Mouse (Mus musculus) liver, adult 2 months (tissue): Measurements from ENCODE around the gene Nmt1. TPM values are rescaled to one million over a fixed set of nuclear protein-coding genes. Genes with fewer than 3 reads are reported as not detected.

Source experiments
- DNase-seq: peaks from one replicate; pipeline ENCODE4 v3.0.0-alpha.2; 2011; ENCODE audit warnings: low read depth, low spot score; ENCODE audit errors: extremely low read depth
- H3K27ac ChIP-seq: fragments of 200-500 bp; replicated peaks from 2 replicates; pipeline ENCODE4 v1.5.1; 2012; ENCODE audit warnings: low read depth, mild to moderate bottlenecking, control low read depth, inconsistent platforms, low read length; ENCODE audit not compliant: insufficient read depth
- H3K27me3 ChIP-seq: fragments of 200-500 bp; 2 replicates; pipeline ENCODE4 v1.6.1; 2012; ENCODE audit warnings: mild to moderate bottlenecking, moderate library complexity, low read length, inconsistent platforms; ENCODE audit not compliant: control insufficient read depth, insufficient read depth
- H3K36me3 ChIP-seq: fragments of 200-500 bp; 2 replicates; pipeline ENCODE4 v1.6.1; 2012; ENCODE audit warnings: low read length, inconsistent platforms; ENCODE audit not compliant: control insufficient read depth, insufficient read depth
- H3K4me1 ChIP-seq: fragments of 200-500 bp; 2 replicates; pipeline ENCODE4 v1.6.1; 2011; ENCODE audit warnings: low read length; ENCODE audit not compliant: control insufficient read depth, insufficient read depth
- H3K4me3 ChIP-seq: fragments of 200-500 bp; 2 replicates; pipeline ENCODE4 v1.5.1; 2011; ENCODE audit warnings: low read depth, mild to moderate bottlenecking, control low read depth, low read length, moderate library complexity; ENCODE audit not compliant: insufficient read depth
- H3K79me2 ChIP-seq: fragments of 200-500 bp; 2 replicates; pipeline ENCODE4 v1.6.1; 2012; ENCODE audit warnings: inconsistent platforms, mild to moderate bottlenecking, low read length, moderate library complexity; ENCODE audit not compliant: control insufficient read depth, insufficient read depth
- H3K9ac ChIP-seq: fragments of 200-500 bp; 2 replicates; pipeline ENCODE4 v1.6.1; 2012; ENCODE audit warnings: low read depth, mild to moderate bottlenecking, control low read depth, inconsistent platforms, low read length
- CTCF ChIP-seq: fragments of 200-500 bp; IDR thresholded peaks from 2 replicates; pipeline ENCODE4 v1.5.1; 2011; ENCODE audit warnings: low read depth, low read length, control low read depth
- POLR2A ChIP-seq: fragments of 200-500 bp; IDR thresholded peaks from 2 replicates; pipeline ENCODE4 v1.6.1; 2011; ENCODE audit warnings: low read length, control low read depth; ENCODE audit not compliant: insufficient read depth; ENCODE audit errors: extremely low read depth
- WGBS: fragments of 180-500 bp; shearing (Covaris S2); methylation state at CpG from one replicate; pipeline ENCODE4 v1.1.7; 2018; 5-methylcytosine and 5-hydroxymethylcytosine counted together
- polyA plus RNA-seq: library from polyadenylated mRNA; depleted of rRNA; stranded (reverse); fragments of >200 nt; gene quantifications from 2 replicates; pipeline ENCODE4 v1.2.3, GENCODE M21; 2012
- total RNA-seq: library from RNA; depleted of rRNA; stranded (reverse); fragments of >200 nt; gene quantifications from 2 replicates; pipeline ENCODE4 v1.2.3, GENCODE M21; 2014

The Nmt1 gene
- total and polyA plus RNA-seq, 2 experiments, result 16.8 to 34.1 TPM

DNA sequence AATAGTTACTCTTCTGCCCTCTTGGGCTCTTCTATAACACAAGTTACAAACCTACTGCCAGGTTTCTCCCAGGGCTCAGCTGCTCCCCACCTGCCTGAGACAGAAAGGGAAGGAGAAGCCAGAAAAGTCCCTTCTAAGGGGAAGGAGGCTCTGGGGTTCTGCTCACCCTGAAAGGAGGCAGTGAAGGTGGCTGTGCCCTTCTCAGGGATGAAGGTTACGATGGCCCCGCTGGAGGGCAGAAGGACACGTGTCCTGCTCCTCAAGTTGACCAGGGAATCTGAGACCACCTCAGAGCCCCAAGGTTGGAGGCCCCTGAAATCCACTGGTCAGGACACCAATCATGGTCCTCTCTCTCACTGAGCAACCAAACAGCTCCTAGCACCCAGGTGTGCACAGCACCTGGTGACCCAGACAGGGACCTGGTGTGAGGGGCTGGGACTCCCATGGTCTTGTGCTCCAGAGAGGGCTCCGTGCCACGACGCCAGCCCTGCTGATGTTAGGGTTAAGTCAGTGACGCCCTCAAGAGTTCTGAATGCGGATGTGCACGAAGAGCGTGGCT is 42.4 kb downstream of the Nmt1 start:
- H3K9ac ChIP-seq, result no peak overlapping the region
- DNase-seq, result no peak
- H3K79me2 ChIP-seq, result no peaks in the 10 kb centered on the region
- TF ChIP-seq CTCF, result no peak
- TF ChIP-seq POLR2A, result no peak
- no peak overlapping the region for H3K4me3 ChIP-seq
- WGBS, result 97% methylated on average over 10 of the region's 10 CpGs
- H3K4me1 ChIP-seq, result peaks cover 7% of the 10 kb centered on the region; the same call in 1 of the 2 replicates
- H3K27me3 ChIP-seq, result no peaks in the 10 kb centered on the region
- H3K27ac ChIP-seq, result no peak overlapping the region
- H3K36me3 ChIP-seq, result peaks cover 24% of the 10 kb centered on the region

DNA sequence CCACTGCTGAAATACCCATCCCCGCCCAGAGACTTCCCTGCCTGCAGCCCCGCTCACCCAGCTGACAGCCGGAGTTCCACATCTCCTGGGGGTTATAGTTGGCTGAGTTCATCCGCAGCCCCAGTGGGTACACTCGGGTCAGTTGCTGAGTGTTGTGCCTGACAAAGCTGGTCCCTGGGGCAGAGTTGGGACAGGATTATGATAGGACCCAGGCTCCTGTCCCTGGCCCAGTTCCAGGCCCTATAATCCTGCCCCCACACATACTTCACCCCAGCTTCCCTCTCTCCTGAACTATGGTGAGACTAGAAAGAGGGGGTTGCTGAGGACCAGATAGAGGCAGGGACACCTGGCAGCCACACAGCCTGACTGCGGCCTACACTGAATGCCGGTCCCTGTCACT is 45.7 kb downstream of the Nmt1 start:
- Histone ChIP-seq H3K9ac (no peak overlapping the region), H3K36me3 (peaks cover 3% of the 10 kb centered on the region; the same call in 1 of the 2 replicates), H3K27ac (no peak overlapping the region), H3K27me3 (no peaks in the 10 kb centered on the region), H3K79me2 (no peaks in the 10 kb centered on the region), H3K4me3 (no peak overlapping the region), H3K4me1 (no peaks in the 10 kb centered on the region)
- WGBS, result 96% methylated on average over 7 of the region's 7 CpGs
- no peak for DNase-seq
- TF ChIP-seq POLR2A, result no peak
- TF ChIP-seq CTCF, result no peak

DNA sequence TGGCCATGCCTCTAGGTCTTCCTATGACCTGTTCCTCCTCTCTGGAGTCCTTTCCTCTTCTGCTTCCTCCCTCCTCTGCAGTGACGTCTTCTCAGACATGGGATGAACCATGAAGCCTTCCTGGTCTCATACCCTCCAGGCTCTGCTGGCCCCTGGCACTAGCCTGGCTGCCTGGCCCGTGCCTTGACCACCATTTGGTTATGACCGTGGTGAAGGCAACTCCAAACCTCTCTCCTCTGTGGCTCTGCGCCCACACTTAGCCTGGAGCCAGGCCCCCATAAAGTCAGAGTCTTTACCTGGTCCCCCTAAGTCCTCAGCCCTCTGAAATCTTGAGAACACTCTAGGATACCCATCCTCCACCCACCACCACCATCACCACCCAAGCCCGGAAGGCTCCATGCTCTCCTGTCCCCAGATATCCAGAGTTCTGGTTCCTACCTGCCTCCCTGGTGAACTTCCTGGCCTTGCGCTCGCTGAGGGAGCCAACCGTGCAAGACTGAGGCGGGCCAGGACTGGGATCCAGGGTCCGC is 46.2 kb downstream of the Nmt1 start:
- no peak overlapping the region for H3K4me3 ChIP-seq
- no peaks in the 10 kb centered on the region for H3K36me3 ChIP-seq
- H3K27ac ChIP-seq, result no peak overlapping the region
- no peaks in the 10 kb centered on the region for H3K79me2 ChIP-seq
- H3K9ac ChIP-seq, result no peak overlapping the region
- no peaks in the 10 kb centered on the region for H3K27me3 ChIP-seq
- no peak for TF ChIP-seq POLR2A
- TF ChIP-seq CTCF, result no peak
- WGBS, result 84% methylated on average over 10 of the region's 10 CpGs
- H3K4me1 ChIP-seq, result no peaks in the 10 kb centered on the region
- no peak for DNase-seq

DNA sequence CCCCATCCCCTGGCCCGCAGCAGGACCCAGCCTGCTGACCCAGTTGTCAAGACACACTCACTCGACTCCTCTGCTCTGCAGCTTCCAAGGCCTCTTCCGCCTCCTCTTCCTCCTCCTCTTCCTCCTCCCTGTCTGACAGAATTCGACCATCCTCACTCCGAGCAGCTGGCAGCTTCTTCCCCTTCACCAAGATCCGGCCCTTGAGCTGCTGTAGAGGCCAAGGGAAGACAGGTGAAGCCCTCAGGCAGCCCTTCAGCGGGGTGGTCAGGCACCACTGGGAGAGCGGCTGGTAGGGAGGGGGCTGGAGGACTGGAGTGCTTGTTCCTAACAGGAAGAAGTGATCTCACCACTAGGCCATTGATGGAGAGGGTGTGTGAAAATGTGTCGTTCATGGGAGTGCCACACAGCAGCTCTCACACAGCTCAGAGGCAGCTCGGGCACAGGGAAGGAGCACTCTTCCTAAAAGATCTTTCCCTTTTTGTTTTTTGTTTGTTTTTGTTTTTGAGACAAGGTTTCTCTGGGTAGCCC is 46.9 kb downstream of the Nmt1 start:
- Histone ChIP-seq H3K27me3 (no peaks in the 10 kb centered on the region), H3K4me1 (no peaks in the 10 kb centered on the region), H3K27ac (no peak overlapping the region), H3K9ac (no peak overlapping the region), H3K4me3 (no peak overlapping the region), H3K79me2 (no peaks in the 10 kb centered on the region), H3K36me3 (no peaks in the 10 kb centered on the region)
- TF ChIP-seq CTCF (no peak), POLR2A (no peak)
- WGBS, result 48% methylated on average over 10 of the region's 10 CpGs
- DNase-seq, result no peak

DNA sequence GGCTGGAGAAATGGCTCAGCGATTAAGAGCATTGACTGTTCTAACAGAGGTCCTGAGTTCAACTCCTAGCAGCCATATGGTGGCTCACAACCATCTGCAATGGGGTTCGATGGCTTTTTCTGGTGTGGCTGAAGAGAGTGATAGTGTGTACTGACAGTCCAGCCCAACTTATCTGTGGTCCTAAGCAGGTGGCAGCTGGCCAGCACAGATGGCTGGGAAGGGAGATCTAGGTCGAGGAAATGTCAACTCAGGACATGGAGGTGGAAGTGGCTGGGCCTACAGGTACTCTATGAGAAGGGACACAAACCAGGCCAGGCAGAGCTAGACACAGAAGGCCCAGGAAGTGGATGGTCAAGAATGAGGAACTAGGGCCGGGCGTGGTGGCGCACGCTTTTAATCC is 48.0 kb downstream of the Nmt1 start:
- TF ChIP-seq POLR2A (no peak), CTCF (no peak)

DNA sequence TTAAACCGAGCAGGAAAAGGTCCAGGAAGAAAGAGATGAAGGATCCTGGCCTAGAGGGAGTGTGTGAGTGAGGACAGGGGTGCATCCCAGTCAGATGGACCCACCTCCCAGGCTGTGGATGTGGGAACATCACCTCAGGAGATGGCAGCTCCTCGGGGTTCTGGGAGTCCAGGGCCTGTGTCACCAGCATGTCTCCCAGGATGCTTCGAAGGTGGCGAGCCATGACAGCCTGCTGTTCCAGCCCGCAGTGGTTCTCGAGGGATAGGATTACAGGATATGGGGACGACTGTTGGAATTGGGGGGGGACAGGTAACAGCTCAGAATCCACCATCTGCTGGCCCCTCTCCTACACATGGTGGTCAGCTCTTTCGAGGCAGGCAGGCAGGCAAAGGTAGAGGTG is 48.6 kb downstream of the Nmt1 start:
- DNase-seq, result no peak

More for the DNA sequence above, 48.0 kb downstream of the Nmt1 start:
- Histone ChIP-seq H3K79me2 (no peaks in the 10 kb centered on the region), H3K9ac (no peak overlapping the region), H3K4me1 (no peaks in the 10 kb centered on the region), H3K4me3 (no peak overlapping the region), H3K36me3 (no peaks in the 10 kb centered on the region), H3K27ac (no peak overlapping the region), H3K27me3 (peaks cover 6% of the 10 kb centered on the region)
- WGBS, result 81% methylated on average over 7 of the region's 7 CpGs
- DNase-seq, result no peak

More for the DNA sequence above, 48.6 kb downstream of the Nmt1 start:
- no peak overlapping the region for H3K27ac ChIP-seq
- no peaks in the 10 kb centered on the region for H3K4me1 ChIP-seq
- H3K4me3 ChIP-seq, result no peak overlapping the region
- H3K36me3 ChIP-seq, result no peaks in the 10 kb centered on the region
- H3K9ac ChIP-seq, result no peak overlapping the region
- TF ChIP-seq POLR2A (no peak), CTCF (no peak)
- H3K27me3 ChIP-seq, result peaks cover 6% of the 10 kb centered on the region
- 89% methylated on average over 8 of the region's 8 CpGs for WGBS
- H3K79me2 ChIP-seq, result no peaks in the 10 kb centered on the region
